Mouse (Mus musculus): Measurements from ENCODE around the gene Tmem259.
A peak's percentile ranks its signal among the peaks of the same experiment; 100 is the strongest.

Gene Tmem259

GRCm38 (mm10) chr10:79987771-79988505 is 3.8 kb upstream of the Tmem259 start:
- DNase-seq (ENCODE audit: low read depth), result peak; percentile 58

GRCm38 (mm10) chr10:79986963-79987362 is 2.8 kb upstream of the Tmem259 start:
- peak; percentile 97 for DNase-seq (ENCODE audit: low read depth)

GRCm38 (mm10) chr10:79986232-79986878 is 2.2 kb upstream of the Tmem259 start:
- DNase-seq (ENCODE audit: low read depth), result peak; percentile 66

GRCm38 (mm10) chr10:79985334-79986231 is 1.5 kb upstream of the Tmem259 start:
- peak; percentile 81 for DNase-seq (ENCODE audit: low read depth)

- DNase-seq (ENCODE audit: low read depth), result peak; percentile 100
Observed at GRCm38 (mm10) chr10:79984871-79985270, 741 bp upstream of the Tmem259 start.

- peak; percentile 64 for DNase-seq (ENCODE audit: low read depth)
Observed at GRCm38 (mm10) chr10:79983670-79984069, 460 bp downstream of the Tmem259 start.

- DNase-seq (ENCODE audit: low read depth), result no peak
Observed at GRCm38 (mm10) chr10:79983205-79983604, 925 bp downstream of the Tmem259 start.

GRCm38 (mm10) chr10:79979401-79980155 is 4.6 kb downstream of the Tmem259 start:
- DNase-seq (ENCODE audit: low read depth), result no peak

GRCm38 (mm10) chr10:79978061-79978460 is 6.1 kb downstream of the Tmem259 start:
- DNase-seq (ENCODE audit: low read depth), result no peak

GRCm38 (mm10) chr10:79977324-79977723 is 6.8 kb downstream of the Tmem259 start:
- DNase-seq (ENCODE audit: low read depth), result no peak

GRCm38 (mm10) chr10:79976722-79977107 is 7.4 kb downstream of the Tmem259 start:
- DNase-seq (ENCODE audit: low read depth), result no peak

GRCm38 (mm10) chr10:79976071-79976721 is 7.9 kb downstream of the Tmem259 start:
- no peak for DNase-seq (ENCODE audit: low read depth)

- no peak for DNase-seq (ENCODE audit: low read depth)
Observed at GRCm38 (mm10) chr10:79974668-79975067, 9.5 kb downstream of the Tmem259 start.

- no peak for DNase-seq (ENCODE audit: low read depth)
Observed at GRCm38 (mm10) chr10:79974087-79974486, 10.0 kb downstream of the Tmem259 start.

GRCm38 (mm10) chr10:79972831-79973230 is 11.3 kb downstream of the Tmem259 start:
- DNase-seq (ENCODE audit: low read depth), result no peak

GRCm38 (mm10) chr10:79971183-79971497 is 13.0 kb downstream of the Tmem259 start:
- DNase-seq (ENCODE audit: low read depth), result no peak

- DNase-seq (ENCODE audit: low read depth), result no peak
Observed at GRCm38 (mm10) chr10:79970415-79971182, 13.5 kb downstream of the Tmem259 start, which contains the start of gene Grin3b. TSS of gene Grin3b (plus strand) at chr10:79970715.

GRCm38 (mm10) chr10:79969124-79969568 is 15.0 kb downstream of the Tmem259 start:
- DNase-seq (ENCODE audit: low read depth), result peak; percentile 85

- no peak for DNase-seq (ENCODE audit: low read depth)
Observed at GRCm38 (mm10) chr10:79968181-79968580, 15.9 kb downstream of the Tmem259 start.

GRCm38 (mm10) chr10:79966886-79967400 is 17.2 kb downstream of the Tmem259 start:
- DNase-seq (ENCODE audit: low read depth), result no peak

Measured in NIH3T3 (cell line).